Mouse (Mus musculus) erythroblast, embryonic 14.5 days (primary cell): ENCODE results near the gene Ehd4. TPM values are rescaled to one million over a fixed set of nuclear protein-coding genes. Genes with fewer than 3 reads are reported as not detected.

Experiments used
- H3K27me3 ChIP-seq: 2 replicates; pipeline ENCODE4 v1.6.1; 2012; ENCODE audit warnings: inconsistent platforms; ENCODE audit not compliant: control insufficient read depth
- H3K36me3 ChIP-seq: 2 replicates; pipeline ENCODE4 v1.6.1; 2012; ENCODE audit warnings: mild to moderate bottlenecking, inconsistent platforms; ENCODE audit not compliant: control insufficient read depth
- H3K4me1 ChIP-seq: 2 replicates; pipeline ENCODE4 v1.6.1; 2012; ENCODE audit warnings: inconsistent platforms; ENCODE audit not compliant: control insufficient read depth
- H3K4me3 ChIP-seq: replicated peaks from 2 replicates; pipeline ENCODE3; 2012; ENCODE audit warnings: moderate library complexity, mild to moderate bottlenecking, inconsistent platforms
- H3K9me3 ChIP-seq: 2 replicates; pipeline ENCODE4 v1.6.1; 2012; ENCODE audit warnings: low read length, inconsistent platforms, mixed read lengths; ENCODE audit not compliant: control insufficient read depth
- GATA1 ChIP-seq: IDR thresholded peaks from 2 replicates; pipeline ENCODE4 v1.6.1; 2012; ENCODE audit warnings: low read length, inconsistent platforms, mixed read lengths
- TAL1 ChIP-seq: IDR thresholded peaks from 3 replicates; pipeline ENCODE4 v1.6.1; 2012; ENCODE audit warnings: low read length, inconsistent platforms, mixed read lengths
- polyA plus RNA-seq: library from polyadenylated mRNA; stranded (reverse); fragments of >175 nt; gene quantifications from 2 replicates; pipeline ENCODE4 v1.2.3, GENCODE M21; 2012

Gene Ehd4
- polyA plus RNA-seq, 1 experiment: 1.1 TPM

- no peaks in the 10 kb centered on the region; the same call in 1 of the 2 replicates for H3K4me1 ChIP-seq
- H3K9me3 ChIP-seq: no peaks in the 10 kb centered on the region
- H3K36me3 ChIP-seq: no peaks in the 10 kb centered on the region; the same call in 1 of the 2 replicates
- no peak overlapping the region for H3K4me3 ChIP-seq
- no peaks in the 10 kb centered on the region for H3K27me3 ChIP-seq
- TF ChIP-seq GATA1 (no peak), TAL1 (no peak)
These were observed 37.1 kb downstream of the Ehd4 start for GRCm38 (mm10) chr2:120117346-120117745.

DNA sequence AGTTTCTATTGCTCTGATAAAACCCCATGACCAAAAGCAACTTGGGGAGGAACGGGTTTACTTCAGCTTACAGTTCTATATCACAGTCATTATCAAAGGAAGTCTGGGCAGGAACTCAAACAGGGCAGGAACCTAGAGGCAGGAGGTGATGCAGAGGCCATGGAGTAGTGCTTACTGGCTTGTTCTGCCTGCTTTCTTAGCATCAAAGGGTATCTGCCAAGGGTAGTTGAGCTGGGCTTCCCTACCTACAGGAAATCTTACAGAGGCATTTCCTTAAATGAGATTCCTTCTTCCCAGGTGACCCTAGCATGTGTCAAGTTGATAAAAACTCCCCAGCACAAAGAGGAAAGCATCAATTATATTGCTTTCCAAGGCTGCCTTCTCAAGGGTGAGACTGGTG lies 38.0 kb downstream of the Ehd4 start:
- Histone ChIP-seq H3K4me1 (no peaks in the 10 kb centered on the region; the same call in 1 of the 2 replicates), H3K9me3 (no peaks in the 10 kb centered on the region), H3K4me3 (no peak overlapping the region), H3K36me3 (no peaks in the 10 kb centered on the region; the same call in 1 of the 2 replicates), H3K27me3 (no peaks in the 10 kb centered on the region)
- TF ChIP-seq GATA1 (no peak), TAL1 (no peak)

- no peak for TF ChIP-seq TAL1
- no peaks in the 10 kb centered on the region for H3K27me3 ChIP-seq
- no peak overlapping the region for H3K4me3 ChIP-seq
- no peaks in the 10 kb centered on the region; the same call in 1 of the 2 replicates for H3K4me1 ChIP-seq
- no peaks in the 10 kb centered on the region for H3K9me3 ChIP-seq
- no peaks in the 10 kb centered on the region; the same call in 1 of the 2 replicates for H3K36me3 ChIP-seq
These were observed 39.4 kb downstream of the Ehd4 start for GRCm38 (mm10) chr2:120114977-120115376.

DNA sequence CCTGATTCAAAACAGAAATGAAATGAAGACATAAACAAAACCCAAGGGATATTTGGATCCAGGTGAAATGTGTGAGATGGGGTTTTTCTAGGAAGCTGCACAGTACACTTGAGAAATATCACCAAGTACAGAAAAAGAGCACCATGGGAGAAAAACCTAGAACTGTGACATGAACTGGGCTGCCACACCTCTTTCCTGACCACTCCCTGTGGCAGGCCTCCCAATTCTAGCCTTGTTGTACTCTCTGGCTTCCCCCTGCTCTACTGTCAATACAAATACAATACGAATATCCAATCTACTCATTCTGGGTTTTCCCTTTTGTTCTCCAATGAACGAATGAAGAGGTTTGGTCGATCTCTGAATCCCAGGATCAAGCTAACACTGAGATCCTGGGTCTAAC lies 40.4 kb downstream of the Ehd4 start:
- no peak for TF ChIP-seq GATA1
- TF ChIP-seq TAL1: no peak
- Histone ChIP-seq H3K9me3 (no peaks in the 10 kb centered on the region), H3K4me3 (no peak overlapping the region), H3K27me3 (no peaks in the 10 kb centered on the region), H3K4me1 (no peaks in the 10 kb centered on the region; the same call in 1 of the 2 replicates), H3K36me3 (no peaks in the 10 kb centered on the region)

GRCm38 (mm10) chr2:120113476-120113875 lies 40.9 kb downstream of the Ehd4 start:
- TF ChIP-seq GATA1: no peak
- no peak for TF ChIP-seq TAL1
- no peaks in the 10 kb centered on the region; the same call in 1 of the 2 replicates for H3K4me1 ChIP-seq
- H3K36me3 ChIP-seq: no peaks in the 10 kb centered on the region

GRCm38 (mm10) chr2:120111596-120111995 lies 42.8 kb downstream of the Ehd4 start:
- TF ChIP-seq GATA1 (no peak), TAL1 (no peak)
- Histone ChIP-seq H3K27me3 (no peaks in the 10 kb centered on the region), H3K36me3 (peaks cover 5% of the 10 kb centered on the region), H3K4me3 (no peak overlapping the region), H3K9me3 (no peaks in the 10 kb centered on the region), H3K4me1 (no peaks in the 10 kb centered on the region; the same call in 1 of the 2 replicates)

More at GRCm38 (mm10) chr2:120113476-120113875, 40.9 kb downstream of the Ehd4 start:
- H3K27me3 ChIP-seq: no peaks in the 10 kb centered on the region
- no peaks in the 10 kb centered on the region for H3K9me3 ChIP-seq
- no peak overlapping the region for H3K4me3 ChIP-seq

- Histone ChIP-seq H3K4me3 (no peak overlapping the region), H3K4me1 (no peaks in the 10 kb centered on the region; the same call in 1 of the 2 replicates), H3K36me3 (peaks cover 5% of the 10 kb centered on the region), H3K9me3 (no peaks in the 10 kb centered on the region), H3K27me3 (no peaks in the 10 kb centered on the region)
- TF ChIP-seq GATA1: no peak
- no peak for TF ChIP-seq TAL1
These were observed 43.2 kb downstream of the Ehd4 start for GRCm38 (mm10) chr2:120111172-120111571.

GRCm38 (mm10) chr2:120108077-120108476 lies 46.3 kb downstream of the Ehd4 start:
- Histone ChIP-seq H3K9me3 (no peaks in the 10 kb centered on the region), H3K4me1 (peaks cover 2% of the 10 kb centered on the region), H3K36me3 (peaks cover 8% of the 10 kb centered on the region), H3K4me3 (no peak overlapping the region), H3K27me3 (no peaks in the 10 kb centered on the region)
- TF ChIP-seq GATA1: no peak
- TF ChIP-seq TAL1: no peak

GRCm38 (mm10) chr2:120107446-120107845 lies 47.0 kb downstream of the Ehd4 start:
- Histone ChIP-seq H3K36me3 (peaks cover 8% of the 10 kb centered on the region), H3K27me3 (no peaks in the 10 kb centered on the region), H3K9me3 (no peaks in the 10 kb centered on the region), H3K4me1 (peaks cover 5% of the 10 kb centered on the region), H3K4me3 (no peak overlapping the region)
- TF ChIP-seq GATA1: no peak
- no peak for TF ChIP-seq TAL1

- H3K4me1 ChIP-seq: peaks cover 5% of the 10 kb centered on the region
- no peaks in the 10 kb centered on the region for H3K27me3 ChIP-seq
- H3K36me3 ChIP-seq: peaks cover 18% of the 10 kb centered on the region
- H3K4me3 ChIP-seq: no peak overlapping the region
- TF ChIP-seq GATA1: no peak
- no peak for TF ChIP-seq TAL1
- no peaks in the 10 kb centered on the region for H3K9me3 ChIP-seq
These were observed 47.9 kb downstream of the Ehd4 start for GRCm38 (mm10) chr2:120106397-120106973.
